Mouse (Mus musculus) cerebellum, postnatal 10 days (tissue): ENCODE results near the gene Antxrl.
A peak's percentile ranks its signal among the peaks of the same experiment; 100 is the strongest.

Experiments
- DNase-seq, 2 experiments: peaks; one replicate each; pipeline ENCODE4 v3.0.0; 2021; ENCODE audit warnings: mixed read lengths in 2 of 2

The Antxrl gene

DNA sequence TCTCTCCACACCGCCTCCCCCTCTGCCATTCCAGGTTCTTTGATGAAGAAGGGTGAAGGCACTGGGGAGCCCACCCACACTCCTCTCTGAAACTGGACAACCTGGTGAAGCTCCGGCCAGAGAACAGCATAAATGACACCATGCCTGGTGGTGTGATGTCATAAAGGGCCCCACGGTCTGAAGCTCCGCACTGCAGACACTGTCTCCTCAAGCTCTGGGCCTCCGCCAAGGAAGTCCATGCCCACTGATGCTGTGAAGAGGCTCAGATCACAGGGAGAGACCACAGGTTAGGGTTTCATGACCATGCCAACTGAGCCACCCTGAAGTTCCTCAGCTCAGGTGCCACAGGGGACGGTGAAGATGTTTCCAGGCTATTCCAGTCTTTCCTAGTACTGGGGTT is at the start of gene Antxrl:
Gene Antxrl, plus strand, starts transcription at position 192 of the 400 bp plus-strand sequence.
- no peak for DNase-seq

DNA sequence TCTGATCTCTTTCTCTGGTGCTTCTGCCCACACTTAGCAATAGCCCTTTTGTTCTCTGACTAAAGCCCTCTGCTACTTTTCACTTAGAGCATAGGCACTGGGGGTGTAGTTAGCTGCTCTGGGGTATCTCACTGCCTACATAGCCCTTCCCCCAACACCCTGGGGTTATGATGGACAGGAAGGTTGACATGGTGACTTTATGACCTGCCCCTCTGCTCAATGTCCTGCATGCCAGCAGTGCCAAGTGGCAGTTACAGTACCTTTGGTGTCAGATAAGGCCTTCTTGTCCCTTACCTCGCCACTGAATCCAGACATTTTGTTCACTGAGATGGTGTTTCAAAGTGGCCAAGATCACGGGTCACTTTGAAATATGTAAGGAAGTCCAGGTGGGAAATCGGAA is 37.4 kb upstream of the Antxrl start, which contains the start of gene Gm30083:
Gene Gm30083, minus strand, starts transcription at position 120 of the 400 bp plus-strand sequence.
- DNase-seq = no peak

DNA sequence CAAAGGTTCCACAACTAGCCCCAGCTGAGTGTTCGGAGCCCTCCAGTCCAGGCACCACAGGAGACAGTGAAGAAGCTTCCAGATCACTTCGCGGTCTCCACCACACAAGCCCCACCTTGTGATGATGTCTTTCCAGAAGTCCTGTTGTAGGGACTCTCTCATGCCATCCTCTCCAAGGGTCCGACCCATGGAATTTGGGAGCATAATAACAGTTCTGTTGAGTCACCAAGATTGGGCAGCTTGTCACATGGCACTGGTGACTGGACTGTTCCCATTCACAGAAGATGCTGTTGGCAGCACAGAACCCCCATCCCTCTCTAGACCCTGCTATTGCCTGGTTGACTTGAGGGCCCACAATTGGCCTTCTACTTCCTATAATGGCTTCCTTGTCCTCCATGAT is 36.1 kb upstream of the Antxrl start, which contains the start of gene Gm5460:
Gene Gm5460, plus strand, starts transcription at position 378 of the 400 bp plus-strand sequence.
- DNase-seq = no peak

DNA sequence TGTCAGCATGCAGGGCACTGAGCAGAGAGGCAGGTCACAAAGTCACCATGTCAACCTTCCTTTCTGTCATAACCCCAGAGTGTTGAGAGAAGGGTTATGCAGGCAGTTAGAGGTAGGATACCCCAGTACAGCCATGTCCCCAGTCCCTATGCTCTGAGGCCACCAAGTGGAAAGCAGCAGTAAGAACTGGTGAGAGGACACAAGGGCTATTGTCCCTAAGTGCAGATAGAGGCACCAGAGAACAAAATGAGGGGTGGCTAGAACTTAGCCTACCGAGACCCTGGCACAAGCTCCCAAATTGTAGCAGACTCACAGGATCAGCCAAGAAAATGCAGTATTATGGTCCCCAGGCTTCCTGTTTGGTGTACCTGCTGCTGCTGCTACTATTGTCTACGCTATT is 35.6 kb upstream of the Antxrl start:
- no peak for DNase-seq

DNA sequence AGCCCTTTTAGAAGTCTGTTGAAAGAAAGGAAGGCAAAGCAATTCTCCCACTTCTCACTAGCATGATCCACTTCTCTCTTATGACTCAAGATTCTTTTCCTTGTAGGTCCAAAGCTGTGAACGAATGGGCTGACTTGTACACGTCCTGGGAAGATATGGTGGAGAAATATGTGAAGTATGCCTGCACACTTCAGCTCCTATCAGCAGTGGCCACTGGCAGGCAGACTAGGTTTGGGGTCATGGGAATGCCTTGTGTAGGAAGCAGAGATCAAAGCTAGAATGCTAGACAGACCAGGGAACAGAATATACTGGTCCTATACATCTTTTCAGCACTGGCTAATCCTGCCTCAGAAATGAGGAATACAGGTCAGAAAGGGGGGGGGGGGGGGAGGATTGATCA is 25.8 kb upstream of the Antxrl start:
- no peak for DNase-seq

DNA sequence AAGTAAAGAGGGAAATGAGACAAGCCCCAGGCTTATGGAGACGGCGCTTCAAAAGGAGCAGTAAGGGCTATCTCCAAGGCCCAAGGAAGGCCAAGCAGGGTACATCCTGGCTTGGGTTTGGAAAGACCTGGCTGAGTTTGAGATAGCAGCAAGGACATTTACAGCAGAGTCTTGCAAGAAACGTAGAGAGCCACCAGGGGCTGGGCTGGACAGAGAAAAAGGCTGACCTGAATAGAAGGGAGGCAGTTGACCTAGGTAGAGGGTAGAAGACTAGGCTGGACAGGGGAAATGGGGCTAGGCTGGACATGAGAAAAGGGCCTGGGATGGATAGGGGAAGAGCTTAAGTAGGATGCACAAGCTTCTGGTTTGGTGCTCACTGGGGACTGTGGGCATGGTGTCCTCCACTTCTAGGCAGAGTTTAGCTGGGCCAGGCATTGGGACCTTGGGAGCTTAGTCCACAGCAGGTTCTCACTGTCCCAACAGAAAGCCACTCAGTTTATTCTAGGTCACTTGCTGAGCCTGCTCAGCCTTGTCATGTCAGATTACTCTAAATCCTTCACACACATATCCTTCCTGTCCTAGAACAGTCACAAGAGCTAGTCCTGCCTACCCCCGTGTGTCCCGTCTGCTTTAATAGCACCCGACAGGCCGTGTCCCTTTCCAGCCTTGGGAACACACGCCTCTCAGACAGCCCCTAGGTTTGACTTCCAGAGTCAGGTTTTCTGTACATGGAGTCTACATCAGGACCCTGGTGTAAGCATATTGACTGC is 18.5 kb upstream of the Antxrl start:
- no peak for DNase-seq

DNA sequence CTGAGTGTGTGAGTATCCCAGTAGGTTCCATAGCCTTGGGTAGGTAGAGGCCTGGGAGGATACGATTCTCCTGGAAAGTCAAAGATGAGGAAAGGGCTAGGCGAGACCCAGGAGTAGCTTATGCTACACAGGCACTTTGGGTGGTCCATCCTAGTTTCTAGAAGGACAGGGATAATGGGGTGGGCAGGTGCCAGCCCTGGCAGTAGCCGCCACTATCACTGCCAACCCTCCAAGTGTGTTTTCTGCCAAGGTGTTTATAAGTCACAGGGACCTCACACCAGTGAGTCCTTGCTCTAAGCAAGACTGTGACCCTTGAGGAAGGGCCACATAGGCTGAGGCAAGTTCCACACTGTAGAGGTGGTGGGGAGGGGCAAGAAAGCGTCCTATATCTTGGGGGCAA is 11.3 kb upstream of the Antxrl start:
- peak; percentile 55 to 67 for DNase-seq

DNA sequence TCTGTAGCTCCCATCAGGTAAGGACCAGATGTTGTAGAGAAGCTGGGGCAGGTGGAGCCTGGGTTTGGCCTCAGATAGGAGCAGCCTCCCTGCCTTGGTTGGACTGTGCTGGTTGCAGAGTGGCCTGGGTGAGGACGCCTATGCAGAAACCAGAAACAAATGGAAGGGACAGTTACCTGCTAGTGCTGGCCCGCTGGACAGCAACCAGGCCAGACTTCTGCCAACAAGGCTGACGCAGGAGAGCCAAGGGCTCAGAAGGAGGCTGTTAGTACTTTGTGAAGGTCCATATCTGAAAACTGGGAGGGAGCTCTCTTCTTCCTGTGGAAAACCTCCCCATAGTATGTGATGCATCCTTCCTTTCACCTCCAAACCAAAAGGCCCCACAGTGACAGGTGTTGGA is 9.2 kb upstream of the Antxrl start:
- peak; percentile 45 to 54 for DNase-seq

DNA sequence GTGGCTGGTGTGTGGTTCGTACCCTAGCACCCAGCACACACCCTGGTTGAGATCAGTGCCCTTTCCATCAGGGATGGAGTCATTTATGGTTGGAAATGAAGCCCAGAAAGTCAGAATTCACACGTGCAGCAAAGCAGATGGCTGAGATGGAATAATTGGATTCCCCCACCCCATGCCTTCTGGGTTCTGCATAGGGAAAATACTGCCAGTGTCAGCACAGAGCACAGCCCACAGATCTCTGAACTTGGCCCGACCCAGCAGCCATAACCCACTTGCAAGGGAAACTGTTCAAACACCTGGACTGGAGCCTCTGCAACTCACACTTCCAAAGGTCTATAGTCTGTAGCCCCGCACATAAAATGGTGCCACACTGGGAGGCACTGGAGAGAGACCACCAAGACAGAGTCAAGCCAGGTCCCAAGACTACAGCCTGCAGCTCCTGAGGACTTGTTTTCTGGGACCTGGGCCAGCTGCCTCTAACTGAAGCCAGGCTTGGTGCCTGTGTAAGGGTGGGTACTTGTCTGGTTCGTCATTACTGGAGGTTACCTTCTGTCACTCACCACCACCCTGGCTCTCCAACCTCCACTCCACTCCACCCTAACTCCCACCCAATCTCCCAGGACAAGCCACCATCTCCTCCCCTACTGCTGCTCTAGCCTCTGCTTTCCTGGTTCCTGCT is 2.3 kb upstream of the Antxrl start:
- peak; percentile 83 to 90 for DNase-seq

DNA sequence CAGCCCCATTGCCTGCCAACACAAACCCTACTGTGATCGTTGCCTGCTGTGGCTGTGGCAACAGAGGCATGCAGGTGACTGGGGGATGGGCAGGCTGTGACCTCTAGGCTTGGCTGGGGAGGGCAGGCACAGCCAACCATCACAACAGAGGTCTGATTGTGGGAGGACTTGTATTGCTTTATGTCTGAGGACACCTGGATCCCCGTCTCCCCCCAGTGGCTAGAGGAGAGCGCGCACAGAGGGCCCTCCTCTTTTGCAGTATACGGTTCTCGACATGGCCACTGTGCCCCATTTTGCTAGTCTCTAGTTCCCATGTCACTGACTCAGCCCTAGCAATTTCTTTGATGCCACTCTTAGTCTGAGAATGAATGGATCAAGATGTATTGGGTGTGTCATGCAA is 19.2 kb downstream of the Antxrl start:
- peak; percentile 35 to 47 for DNase-seq

DNA sequence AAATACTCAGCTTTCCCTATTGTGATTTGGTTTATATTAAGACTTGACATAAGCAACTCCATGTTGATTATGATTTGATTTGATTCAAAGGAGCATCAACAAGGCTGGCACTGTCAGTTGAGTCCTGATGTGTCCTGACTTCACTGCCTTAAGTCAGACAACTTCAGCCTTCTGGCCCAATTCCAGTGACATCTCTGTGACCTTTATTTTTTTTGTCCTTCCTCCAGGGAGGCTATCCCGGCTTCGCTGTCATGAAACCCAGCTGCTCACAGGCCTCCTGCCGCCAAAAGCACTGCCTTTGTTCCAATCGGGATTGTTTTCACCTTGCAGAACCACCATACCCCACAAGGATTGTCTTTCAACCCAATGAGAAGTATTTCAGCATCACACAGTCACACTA is 22.8 kb downstream of the Antxrl start:
- no peak for DNase-seq

DNA sequence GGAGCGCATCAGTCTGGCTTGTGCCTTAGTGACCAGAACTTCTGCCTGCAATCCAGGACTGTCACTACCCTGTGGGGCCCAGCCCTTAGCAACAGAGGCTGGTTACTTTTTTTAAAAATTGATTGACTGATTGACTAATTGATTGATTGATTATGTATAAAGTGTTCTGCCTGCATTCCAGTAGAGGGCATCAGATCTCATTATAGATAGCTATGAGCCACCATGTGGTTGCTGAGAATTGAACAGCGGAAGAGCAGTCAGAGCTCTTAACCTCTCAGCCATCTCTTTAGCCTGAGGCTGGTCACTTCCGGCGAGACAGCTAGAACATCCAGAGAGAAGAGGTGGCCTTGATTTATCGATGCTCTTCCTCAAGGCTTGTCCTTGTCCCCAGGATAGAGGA is 24.7 kb downstream of the Antxrl start:
- no peak for DNase-seq

DNA sequence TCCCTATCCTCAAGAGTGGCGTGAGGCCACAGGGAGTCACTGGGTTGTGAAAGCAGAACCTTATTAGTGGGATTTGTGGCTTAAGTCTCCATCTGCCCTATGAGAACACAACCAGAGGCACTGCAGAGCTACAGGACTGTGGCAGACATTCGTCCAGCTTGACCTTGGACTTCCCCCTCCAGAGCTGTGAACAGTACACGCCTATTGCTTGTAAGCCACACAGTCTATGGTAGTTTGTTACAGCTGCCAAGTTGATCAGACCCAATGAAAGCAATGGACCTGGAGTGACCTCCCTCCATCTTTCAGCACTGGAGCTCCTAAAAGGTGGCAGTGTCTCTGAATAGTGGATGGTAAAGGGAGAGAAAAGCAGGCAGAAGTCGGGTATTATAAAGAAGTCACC is 25.8 kb downstream of the Antxrl start:
- no peak for DNase-seq

DNA sequence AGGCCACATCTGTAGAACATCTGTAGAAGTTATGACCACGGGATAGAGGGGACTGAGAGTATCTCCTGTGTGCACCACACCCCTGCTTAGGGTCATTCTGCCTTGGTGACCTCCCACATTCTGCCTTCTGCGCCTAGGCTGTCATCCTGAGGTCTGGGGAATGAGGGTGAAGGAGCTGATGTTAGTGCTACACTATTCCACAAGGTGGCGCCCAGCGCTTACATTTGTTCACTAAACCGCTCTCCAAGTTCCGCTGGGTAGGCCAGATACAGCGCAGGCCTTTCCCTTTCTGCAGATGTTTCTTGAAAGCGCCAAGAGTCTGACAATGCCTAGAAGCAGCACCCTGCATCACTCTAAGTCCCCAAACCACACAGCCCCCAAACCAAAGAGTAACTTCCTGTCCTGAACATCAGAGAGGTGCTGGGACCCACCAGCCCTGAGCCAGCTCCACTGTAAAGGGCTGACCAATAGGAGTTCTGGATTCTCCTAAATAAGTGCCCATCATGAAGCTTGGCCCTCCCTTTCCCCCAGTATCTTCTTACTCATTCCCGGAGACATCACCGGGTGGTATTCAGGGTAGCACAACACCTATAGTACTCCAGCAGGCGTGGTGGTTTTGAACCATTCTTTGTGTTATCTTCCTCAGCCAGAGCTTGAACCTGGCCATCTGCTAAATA is 28.0 kb downstream of the Antxrl start:
- peak; percentile 87 to 90 for DNase-seq

DNA sequence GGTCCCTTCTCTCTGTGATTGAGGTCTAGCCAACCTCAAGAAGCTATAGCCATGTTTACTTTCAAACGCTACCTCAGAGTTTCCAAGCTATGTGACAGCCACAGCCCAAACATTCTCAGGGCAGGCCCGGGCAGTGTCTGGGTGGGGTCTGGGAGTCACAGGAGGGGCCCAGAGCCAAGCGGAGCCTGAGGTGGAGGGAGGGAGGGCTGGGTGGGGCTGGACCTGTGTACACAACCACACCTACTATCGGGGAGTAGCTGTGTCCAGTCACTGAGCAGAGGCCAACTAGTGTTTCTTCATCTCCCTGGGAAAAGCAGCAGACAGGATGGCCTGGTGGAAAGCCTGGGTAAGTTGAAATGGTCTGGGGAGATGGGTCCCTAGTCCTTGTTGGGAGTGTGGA is 33.2 kb downstream of the Antxrl start, which contains the start of gene Anxa8:
Gene Anxa8, plus strand, starts transcription at position 251 of the 400 bp plus-strand sequence.
- no peak for DNase-seq

DNA sequence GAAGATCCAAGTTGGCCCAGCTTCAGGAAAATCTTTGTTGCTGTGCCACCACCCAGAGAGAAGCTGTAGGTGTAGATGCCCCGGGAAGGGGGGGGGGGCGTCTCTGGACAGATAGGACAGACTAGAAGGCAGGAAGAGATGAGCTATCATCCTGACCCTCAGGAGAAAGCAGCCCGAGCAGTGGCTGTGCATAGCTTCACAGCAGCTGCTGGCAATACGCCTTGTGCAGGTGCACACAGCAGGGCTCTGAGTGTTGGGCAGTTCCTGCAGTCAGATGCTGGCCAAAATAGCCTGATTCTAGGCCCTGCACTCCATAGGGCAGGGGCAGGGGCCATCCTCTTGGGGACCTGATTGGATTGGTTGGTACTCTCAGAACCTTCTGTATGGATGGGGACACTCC is 34.3 kb downstream of the Antxrl start:
- peak; percentile 55 to 65 for DNase-seq

DNA sequence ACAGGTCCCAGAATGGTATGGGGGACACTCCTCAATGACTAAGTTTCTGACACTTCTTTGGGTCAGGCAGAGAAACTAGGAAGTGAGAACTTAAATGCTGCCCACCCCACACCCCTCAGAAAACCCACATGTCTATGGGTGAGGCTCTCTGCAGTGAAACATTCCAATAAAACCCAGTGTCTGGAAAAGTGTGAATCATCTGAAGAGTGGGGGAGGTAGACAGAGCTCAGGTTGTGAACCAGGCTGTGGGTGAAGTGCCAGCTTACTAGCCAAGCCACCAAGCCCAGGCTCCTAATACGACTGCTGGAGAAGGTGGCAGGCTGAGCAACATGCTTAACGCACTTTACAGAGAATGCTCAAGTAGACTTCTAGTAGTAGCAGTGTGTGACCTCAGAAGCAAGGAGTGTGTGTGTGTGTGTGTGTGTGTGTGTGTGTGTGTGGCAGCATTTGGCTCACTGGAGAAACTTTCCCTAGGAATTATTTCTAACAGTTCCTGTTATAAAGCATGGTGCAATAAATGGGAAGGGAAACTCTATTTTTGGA is 35.4 kb downstream of the Antxrl start:
- no peak for DNase-seq

DNA sequence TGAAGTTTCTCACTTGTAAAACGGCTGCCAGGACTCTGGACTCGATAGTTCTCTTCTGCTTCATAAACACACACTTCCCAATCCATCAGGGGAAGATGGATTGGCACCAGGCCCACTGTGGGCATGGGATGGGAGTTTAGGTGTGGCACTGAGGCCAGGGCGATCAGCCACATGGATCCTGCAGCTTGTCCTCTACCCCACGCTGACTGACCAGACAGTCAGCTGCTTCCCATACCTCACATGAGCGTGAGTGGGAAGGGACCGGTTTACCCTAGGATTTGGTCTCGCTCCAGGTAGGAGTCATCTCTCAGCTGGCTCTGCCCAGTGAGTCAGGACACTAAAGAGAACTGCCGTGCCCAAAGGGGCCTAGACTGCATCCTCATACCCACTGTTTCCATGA is 37.3 kb downstream of the Antxrl start:
- DNase-seq = peak; percentile 61 to 71

DNA sequence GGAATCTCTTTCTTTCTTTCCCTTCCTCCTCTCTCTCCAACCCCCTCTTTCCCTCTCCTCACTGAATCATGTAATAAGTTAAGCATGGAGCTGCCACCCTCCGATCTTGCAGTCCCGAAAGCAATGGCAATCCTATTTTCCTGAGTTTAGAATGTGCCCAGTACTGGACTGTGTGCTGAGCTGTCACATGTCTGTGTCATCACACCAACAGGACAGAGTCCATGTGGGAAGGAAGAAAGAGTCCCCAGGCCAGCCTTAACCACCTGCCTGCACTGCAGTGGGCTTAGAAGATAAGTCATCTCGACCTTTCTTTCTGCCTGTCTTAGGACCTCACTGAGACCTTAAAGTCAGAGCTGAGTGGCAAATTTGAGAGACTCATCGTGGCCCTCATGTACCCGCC is 39.0 kb downstream of the Antxrl start:
- no peak for DNase-seq

DNA sequence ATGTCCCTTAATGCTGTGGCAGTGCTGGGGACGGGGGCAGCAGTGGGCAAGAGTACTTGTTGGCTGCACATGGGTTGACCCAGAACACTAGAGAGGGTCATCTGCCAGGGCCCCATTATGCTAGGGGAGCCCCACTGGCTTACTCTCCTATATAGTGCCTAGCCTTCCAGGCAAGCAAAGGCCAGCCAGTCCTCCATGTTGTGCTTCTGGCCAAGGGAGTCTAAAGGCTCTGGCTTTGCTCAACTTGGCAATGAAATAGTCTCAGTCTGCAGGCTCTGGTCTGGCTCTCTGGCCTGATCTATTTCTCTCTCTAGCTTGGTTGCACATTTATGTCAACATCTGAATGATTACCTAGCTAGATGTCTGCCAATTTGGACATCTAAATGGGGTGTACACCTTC is 40.3 kb downstream of the Antxrl start:
- no peak for DNase-seq

DNA sequence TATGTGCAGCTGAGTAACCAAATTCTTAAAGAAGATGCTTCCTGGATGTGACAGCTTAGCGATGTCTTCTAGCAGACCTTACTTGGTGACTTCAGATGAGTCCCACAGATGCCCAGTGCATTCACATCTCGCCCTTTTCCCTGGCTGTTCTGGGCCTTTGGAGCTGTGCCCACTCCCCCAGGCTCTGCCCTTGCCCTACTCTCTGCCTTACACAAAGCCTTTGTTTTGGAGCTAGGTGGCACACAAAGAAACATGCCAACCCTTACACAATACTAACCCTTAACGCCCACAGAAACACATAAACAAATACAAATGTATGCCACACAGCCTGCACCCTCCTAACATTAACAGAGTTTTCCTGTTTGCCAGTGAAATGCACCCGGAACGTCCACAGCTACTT is 43.7 kb downstream of the Antxrl start:
- no peak for DNase-seq

DNA sequence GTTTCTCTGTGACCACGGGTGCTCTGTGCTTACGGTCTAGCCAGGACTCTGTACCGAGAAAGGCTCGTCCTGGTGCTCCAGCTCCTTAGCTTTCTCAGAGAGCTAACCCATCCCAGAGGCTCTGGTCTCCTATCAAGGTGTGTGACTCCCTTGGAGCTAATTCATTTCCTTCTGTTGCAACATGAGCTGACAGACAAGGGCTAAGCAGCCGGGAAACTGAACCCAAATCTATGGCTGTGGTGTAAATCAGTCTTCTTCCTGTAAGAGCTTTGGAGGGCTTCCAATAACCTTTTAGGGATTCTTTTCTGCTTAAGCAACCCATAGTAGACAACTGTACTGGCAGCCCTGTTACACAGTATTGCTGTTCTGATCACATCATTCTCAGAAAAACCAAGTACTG is 50.1 kb downstream of the Antxrl start, which contains the start of gene A630023A22Rik:
Gene A630023A22Rik, minus strand, starts transcription at position 154 of the 400 bp plus-strand sequence.
- DNase-seq = no peak

DNA sequence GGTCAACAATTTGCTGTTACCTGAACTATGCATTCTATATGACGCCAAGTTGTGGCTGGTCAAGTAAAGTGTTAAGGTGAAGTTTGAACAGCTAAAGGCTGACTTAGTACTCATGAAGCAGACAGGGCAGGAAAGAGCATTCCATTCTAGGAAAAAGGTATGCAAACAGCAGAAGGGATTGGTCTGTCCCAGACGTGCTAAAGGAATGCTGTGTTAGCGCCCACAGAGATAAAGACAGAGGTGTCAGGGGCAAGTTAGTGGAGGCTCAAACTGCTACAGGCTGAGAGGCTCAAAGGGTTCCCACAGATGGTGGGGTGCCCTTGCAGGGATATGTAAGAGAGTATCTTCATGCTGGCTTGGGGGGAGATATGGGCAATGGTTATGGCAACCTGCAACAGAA is 51.3 kb downstream of the Antxrl start:
- no peak for DNase-seq
